Mouse (Mus musculus) limb, embryonic 12.5 days (tissue): ENCODE data around the gene Adssl1. TPM values are rescaled to one million over a fixed set of nuclear protein-coding genes. Genes with fewer than 3 reads are reported as not detected.
A peak's percentile ranks its signal among the peaks of the same experiment; 100 is the strongest.

ENCODE experiments used
- ATAC-seq: fragments of 200-750 bp; cut with Nextera tagmentation; 2 replicates; pipeline ENCODE4 v1.8.0; 2017; ENCODE audit warnings: low read depth, moderate TSS enrichment; ENCODE audit not compliant: insufficient number of reproducible peaks, insufficient read depth, low FRiP score, low TSS enrichment
- H3K27ac ChIP-seq: fragments of 300-500 bp; sonication (generic); 2 replicates; pipeline ENCODE4 v1.5.1; 2016; ENCODE audit warnings: mild to moderate bottlenecking, moderate library complexity
- H3K27me3 ChIP-seq: fragments of 300-500 bp; sonication (generic); 2 replicates; pipeline ENCODE4 v1.6.1; 2016; ENCODE audit warnings: mild to moderate bottlenecking, moderate library complexity
- H3K36me3 ChIP-seq: fragments of 300-500 bp; sonication (generic); 2 replicates; pipeline ENCODE4 v1.6.1; 2016; ENCODE audit warnings: mild to moderate bottlenecking, moderate library complexity
- H3K4me1 ChIP-seq: fragments of 300-500 bp; sonication (generic); replicated peaks from 2 replicates; pipeline ENCODE4 v1.6.1; 2016
- H3K4me2 ChIP-seq: fragments of 300-500 bp; sonication (generic); 2 replicates; pipeline ENCODE4 v1.6.1; 2016; ENCODE audit warnings: mild to moderate bottlenecking, moderate library complexity
- H3K4me3 ChIP-seq: fragments of 300-500 bp; sonication (generic); replicated peaks from 2 replicates; pipeline ENCODE4 v1.5.1; 2016; ENCODE audit warnings: mild to moderate bottlenecking
- H3K9ac ChIP-seq: fragments of 300-500 bp; sonication (generic); replicated peaks from 2 replicates; pipeline ENCODE4 v1.6.1; 2016; ENCODE audit warnings: mild to moderate bottlenecking, moderate library complexity
- H3K9me3 ChIP-seq: fragments of 300-500 bp; sonication (generic); 2 replicates; pipeline ENCODE4 v1.6.1; 2016; ENCODE audit warnings: mild to moderate bottlenecking, moderate library complexity
- WGBS: fragments of 180-500 bp; shearing (Covaris S2); methylation state at CpG from one replicate; pipeline ENCODE4 v1.1.7; 2016; 5-methylcytosine and 5-hydroxymethylcytosine counted together
- polyA plus RNA-seq: library from polyadenylated mRNA; unstranded; fragments of >200 nt; fragmentation: Nextera tagmentation; extraction: Ambion mirVana; gene quantifications from 2 replicates; pipeline ENCODE4 v1.2.1, GENCODE M21; 2016

Adssl1 gene
- polyA plus RNA-seq, 1 experiment from 2014 or later: 10.0 TPM

DNA sequence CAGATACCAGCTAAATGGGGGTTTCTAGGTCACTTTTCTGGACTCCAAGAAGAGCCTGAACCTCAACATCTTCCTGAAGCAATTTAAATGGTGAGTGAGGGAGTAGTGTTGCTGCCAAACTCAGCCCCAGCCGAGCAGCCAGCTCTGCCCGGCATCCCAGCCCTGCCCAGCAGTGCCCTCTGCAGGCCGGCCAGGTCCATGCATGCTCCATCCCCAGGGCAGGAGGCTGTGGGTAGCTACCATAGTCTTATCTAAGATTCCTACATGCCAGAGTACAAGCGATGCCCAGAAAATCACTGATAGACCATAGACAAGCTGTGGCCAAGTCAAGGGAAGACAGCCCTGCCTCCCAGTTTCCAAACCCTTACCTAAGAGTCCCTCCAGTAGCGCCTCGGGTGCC lies 14.1 kb upstream of the Adssl1 start:
- H3K9ac ChIP-seq: no peak overlapping the region
- no peak for ATAC-seq
- no peak overlapping the region for H3K4me3 ChIP-seq
- no peak overlapping the region for H3K27ac ChIP-seq
- peaks cover 20% of the 10 kb centered on the region; the same call in 1 of the 2 replicates for H3K4me1 ChIP-seq
- no peaks in the 10 kb centered on the region for H3K9me3 ChIP-seq
- H3K36me3 ChIP-seq: no peaks in the 10 kb centered on the region
- no peaks in the 10 kb centered on the region for H3K27me3 ChIP-seq
- H3K4me2 ChIP-seq: no peak overlapping the region
- 48% methylated on average over 6 of the region's 6 CpGs for WGBS

DNA sequence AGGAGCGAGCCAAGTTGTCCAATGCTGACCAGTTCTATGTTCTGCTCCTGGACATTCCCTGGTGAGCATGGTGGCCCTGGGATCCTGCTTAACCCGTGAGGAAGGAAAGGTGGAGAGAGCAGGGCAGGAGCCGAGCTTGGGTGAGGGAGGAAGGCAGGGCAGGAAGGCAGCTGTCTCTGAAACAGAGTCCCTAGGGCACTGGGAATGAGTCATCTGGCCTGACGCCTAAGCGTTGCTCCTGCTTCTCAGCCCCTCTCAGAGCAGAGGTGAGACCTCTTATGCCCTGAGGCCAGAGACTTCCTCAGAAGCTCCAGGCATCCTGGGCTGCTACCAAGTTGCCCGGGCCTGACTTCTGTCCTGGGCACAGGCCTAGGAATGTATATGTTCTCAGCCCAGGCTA lies 12.8 kb upstream of the Adssl1 start:
- ATAC-seq: no peak
- 73% methylated on average over 6 of the region's 6 CpGs for WGBS
- H3K9me3 ChIP-seq: no peaks in the 10 kb centered on the region
- peaks cover 9% of the 10 kb centered on the region; the same call in 1 of the 2 replicates for H3K36me3 ChIP-seq
- no peak overlapping the region for H3K9ac ChIP-seq
- no peak overlapping the region for H3K4me3 ChIP-seq
- no peak overlapping the region for H3K4me2 ChIP-seq
- H3K4me1 ChIP-seq: peaks cover 20% of the 10 kb centered on the region; the same call in 1 of the 2 replicates
- H3K27me3 ChIP-seq: no peaks in the 10 kb centered on the region
- H3K27ac ChIP-seq: no peak overlapping the region

DNA sequence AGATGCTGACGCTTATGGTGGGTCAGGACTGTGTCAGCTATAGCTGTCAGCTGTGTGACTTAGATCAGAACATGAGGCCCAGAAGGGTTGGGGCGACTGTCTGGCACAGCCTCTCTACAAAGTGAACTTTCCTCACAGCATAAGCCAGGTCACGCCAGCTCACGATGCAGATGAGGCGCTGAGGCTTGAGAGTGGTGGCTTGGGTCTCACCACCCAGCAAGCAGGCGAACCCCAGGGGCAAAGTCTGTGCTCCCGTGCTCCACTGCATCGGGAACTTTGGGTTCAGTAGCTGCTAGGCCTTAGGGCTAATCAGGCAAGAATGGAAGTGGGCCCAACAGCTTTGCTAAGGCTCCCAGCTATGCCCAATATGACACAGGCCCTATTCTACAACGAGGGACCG lies 10.8 kb upstream of the Adssl1 start:
- ATAC-seq: no peak

GRCm38 (mm10) chr12:112616668-112617067 lies 3.2 kb upstream of the Adssl1 start:
- peaks cover 28% of the 10 kb centered on the region for H3K4me1 ChIP-seq
- H3K4me3 ChIP-seq: no peak overlapping the region
- H3K4me2 ChIP-seq: no peak overlapping the region
- peaks cover 31% of the 10 kb centered on the region for H3K27me3 ChIP-seq
- WGBS: 47% methylated on average over 9 of the region's 9 CpGs
- no peak overlapping the region for H3K9ac ChIP-seq
- no peak for ATAC-seq
- peaks cover 3% of the 10 kb centered on the region; the same call in 1 of the 2 replicates for H3K36me3 ChIP-seq
- H3K9me3 ChIP-seq: no peaks in the 10 kb centered on the region
- 0 out of 2 replicates have a peak overlapping the region, but pooled peaks have one; percentile 13 for H3K27ac ChIP-seq

More for the DNA sequence above, 10.8 kb upstream of the Adssl1 start:
- Histone ChIP-seq H3K9ac (no peak overlapping the region), H3K4me3 (no peak overlapping the region), H3K36me3 (peaks cover 9% of the 10 kb centered on the region; the same call in 1 of the 2 replicates), H3K4me2 (no peak overlapping the region), H3K27me3 (no peaks in the 10 kb centered on the region), H3K9me3 (no peaks in the 10 kb centered on the region), H3K27ac (no peak overlapping the region), H3K4me1 (peaks cover 16% of the 10 kb centered on the region; the same call in 1 of the 2 replicates)
- 93% methylated on average over 10 of the region's 10 CpGs for WGBS

- Histone ChIP-seq H3K4me3 (no peak overlapping the region), H3K4me2 (no peak overlapping the region), H3K36me3 (no peaks in the 10 kb centered on the region), H3K27ac (no peak overlapping the region), H3K27me3 (peaks cover 34% of the 10 kb centered on the region), H3K9ac (no peak overlapping the region), H3K4me1 (peaks cover 28% of the 10 kb centered on the region), H3K9me3 (no peaks in the 10 kb centered on the region)
- ATAC-seq: no peak
- WGBS: 85% methylated on average over 11 of the region's 11 CpGs
Observed at GRCm38 (mm10) chr12:112617184-112617583, 2.7 kb upstream of the Adssl1 start.

- no peak overlapping the region for H3K9ac ChIP-seq
- H3K27me3 ChIP-seq: peaks cover 34% of the 10 kb centered on the region
- H3K27ac ChIP-seq: no peak overlapping the region
- H3K4me1 ChIP-seq: peaks cover 30% of the 10 kb centered on the region
- 16% methylated on average over 8 of the region's 8 CpGs for WGBS
- H3K9me3 ChIP-seq: no peaks in the 10 kb centered on the region
- H3K4me2 ChIP-seq: no peak overlapping the region; the same call in 1 of the 2 replicates
- ATAC-seq: peak; percentile 60
- H3K4me3 ChIP-seq: no peak overlapping the region
- no peaks in the 10 kb centered on the region for H3K36me3 ChIP-seq
Observed at GRCm38 (mm10) chr12:112617898-112618380, 1.9 kb upstream of the Adssl1 start.

DNA sequence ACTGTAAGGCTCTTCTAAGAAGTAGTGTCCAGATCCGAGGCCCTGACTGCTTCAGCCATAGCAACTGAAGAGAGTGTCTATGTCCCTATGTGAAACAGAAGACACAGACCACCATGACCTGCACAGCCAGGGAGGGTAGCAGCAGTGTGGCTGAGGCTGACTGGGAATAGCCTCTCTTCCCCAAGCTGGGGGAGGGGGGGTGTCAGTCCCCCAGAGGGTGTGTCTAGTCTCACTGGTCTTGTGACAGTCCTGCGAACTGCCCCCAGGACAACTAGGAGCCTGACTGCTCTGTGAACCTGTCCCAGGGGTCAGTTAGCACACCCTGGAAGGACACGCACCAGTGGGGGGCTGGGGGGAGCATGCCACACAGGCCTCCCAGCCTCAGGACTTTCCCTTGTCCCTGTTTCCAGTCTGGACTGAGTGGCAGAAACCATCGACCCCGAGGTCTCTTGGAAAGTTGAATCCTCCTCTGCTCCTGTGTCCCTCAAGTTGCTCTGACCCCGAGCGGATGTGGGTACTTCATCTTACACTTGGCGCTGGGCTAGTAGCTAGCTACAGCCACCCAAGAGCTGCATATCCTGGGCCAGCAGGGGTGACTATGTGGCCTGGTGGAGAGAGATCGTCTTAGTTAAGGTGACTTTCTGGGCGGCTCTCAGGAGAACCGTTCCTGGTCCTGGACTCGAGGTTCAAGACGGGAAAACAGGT lies 712 bp upstream of the Adssl1 start:
- no peaks in the 10 kb centered on the region for H3K36me3 ChIP-seq
- no peaks in the 10 kb centered on the region for H3K9me3 ChIP-seq
- H3K9ac ChIP-seq: peak overlapping the region; percentile 66; the same call in 1 of the 2 replicates
- H3K27ac ChIP-seq: no peak overlapping the region
- H3K4me2 ChIP-seq: peak overlapping the region; percentile 97
- H3K4me1 ChIP-seq: peaks cover 39% of the 10 kb centered on the region
- H3K27me3 ChIP-seq: peaks cover 34% of the 10 kb centered on the region
- ATAC-seq: no peak
- peak overlapping the region; percentile 54 for H3K4me3 ChIP-seq
- 21% methylated on average over 13 of the region's 13 CpGs for WGBS

- Histone ChIP-seq H3K9ac (peak overlapping the region; percentile 66), H3K27me3 (peaks cover 34% of the 10 kb centered on the region), H3K27ac (no peak overlapping the region), H3K4me1 (peaks cover 41% of the 10 kb centered on the region), H3K4me3 (peak overlapping the region; percentile 54), H3K9me3 (no peaks in the 10 kb centered on the region), H3K36me3 (no peaks in the 10 kb centered on the region), H3K4me2 (peak overlapping the region; percentile 97)
- ATAC-seq: no peak
- 11% methylated on average over 16 of the region's 16 CpGs for WGBS
Observed at GRCm38 (mm10) chr12:112620354-112621061, 663 bp downstream of the Adssl1 start.

GRCm38 (mm10) chr12:112621900-112622299 lies 2.1 kb downstream of the Adssl1 start:
- WGBS: 86% methylated on average over 3 of the region's 3 CpGs
- no peaks in the 10 kb centered on the region for H3K36me3 ChIP-seq
- no peak overlapping the region for H3K27ac ChIP-seq
- no peak overlapping the region for H3K4me2 ChIP-seq
- H3K9ac ChIP-seq: no peak overlapping the region
- ATAC-seq: no peak
- H3K4me3 ChIP-seq: no peak overlapping the region
- H3K4me1 ChIP-seq: peaks cover 41% of the 10 kb centered on the region
- H3K27me3 ChIP-seq: peaks cover 34% of the 10 kb centered on the region
- H3K9me3 ChIP-seq: no peaks in the 10 kb centered on the region

GRCm38 (mm10) chr12:112623742-112624141 lies 3.9 kb downstream of the Adssl1 start:
- WGBS: 21% methylated on average over 2 of the region's 2 CpGs
- peaks cover 26% of the 10 kb centered on the region for H3K27me3 ChIP-seq
- no peak overlapping the region for H3K27ac ChIP-seq
- no peak for ATAC-seq
- no peaks in the 10 kb centered on the region for H3K9me3 ChIP-seq
- no peaks in the 10 kb centered on the region for H3K36me3 ChIP-seq
- no peak overlapping the region for H3K4me2 ChIP-seq
- no peak overlapping the region for H3K9ac ChIP-seq
- no peak overlapping the region for H3K4me3 ChIP-seq
- peaks cover 37% of the 10 kb centered on the region for H3K4me1 ChIP-seq

GRCm38 (mm10) chr12:112625700-112626099 lies 5.9 kb downstream of the Adssl1 start:
- Histone ChIP-seq H3K9ac (no peak overlapping the region), H3K9me3 (no peaks in the 10 kb centered on the region), H3K4me2 (no peak overlapping the region), H3K36me3 (no peaks in the 10 kb centered on the region), H3K27me3 (peaks cover 11% of the 10 kb centered on the region), H3K4me3 (no peak overlapping the region), H3K4me1 (peaks cover 32% of the 10 kb centered on the region), H3K27ac (no peak overlapping the region)
- WGBS: 74% methylated on average over 4 of the region's 4 CpGs
- no peak for ATAC-seq
